Mouse (Mus musculus): ENCODE data around the gene Cyb5r3. TPM values are rescaled to one million over a fixed set of nuclear protein-coding genes. Genes with fewer than 3 reads are reported as not detected.

Cyb5r3 gene
- total RNA-seq, 1 experiment from 2014 or later: 38.4 TPM

- ATAC-seq (replicated peaks in 1 of 2; ENCODE audit: insufficient read depth in 1 of 2, low FRiP score in 2 of 2, low TSS enrichment in 1 of 2, low read depth in 1 of 2, poor library complexity in 2 of 2, severe bottlenecking in 2 of 2): peak; percentile 95 to 98
Observed at GRCm38 (mm10) chr15:83171712-83172481, 495 bp downstream of the Cyb5r3 start.

- no peak for ATAC-seq (replicated peaks in 1 of 2; ENCODE audit: insufficient read depth in 1 of 2, low FRiP score in 2 of 2, low TSS enrichment in 1 of 2, low read depth in 1 of 2, poor library complexity in 2 of 2, severe bottlenecking in 2 of 2)
Observed at GRCm38 (mm10) chr15:83170956-83171659, 1.3 kb downstream of the Cyb5r3 start.

GRCm38 (mm10) chr15:83169772-83170722, 2.3 kb downstream of the Cyb5r3 start:
- ATAC-seq (replicated peaks in 1 of 2; ENCODE audit: insufficient read depth in 1 of 2, low FRiP score in 2 of 2, low TSS enrichment in 1 of 2, low read depth in 1 of 2, poor library complexity in 2 of 2, severe bottlenecking in 2 of 2): no peak

- ATAC-seq (replicated peaks in 1 of 2; ENCODE audit: insufficient read depth in 1 of 2, low FRiP score in 2 of 2, low TSS enrichment in 1 of 2, low read depth in 1 of 2, poor library complexity in 2 of 2, severe bottlenecking in 2 of 2): no peak
Observed at GRCm38 (mm10) chr15:83168875-83169771, 3.3 kb downstream of the Cyb5r3 start.

GRCm38 (mm10) chr15:83168311-83168710, 4.1 kb downstream of the Cyb5r3 start:
- ATAC-seq (replicated peaks in 1 of 2; ENCODE audit: insufficient read depth in 1 of 2, low FRiP score in 2 of 2, low TSS enrichment in 1 of 2, low read depth in 1 of 2, poor library complexity in 2 of 2, severe bottlenecking in 2 of 2): no peak

- ATAC-seq (replicated peaks in 1 of 2; ENCODE audit: insufficient read depth in 1 of 2, low FRiP score in 2 of 2, low TSS enrichment in 1 of 2, low read depth in 1 of 2, poor library complexity in 2 of 2, severe bottlenecking in 2 of 2): no peak
Observed at GRCm38 (mm10) chr15:83167550-83168065, 4.8 kb downstream of the Cyb5r3 start.

- ATAC-seq (replicated peaks in 1 of 2; ENCODE audit: insufficient read depth in 1 of 2, low FRiP score in 2 of 2, low TSS enrichment in 1 of 2, low read depth in 1 of 2, poor library complexity in 2 of 2, severe bottlenecking in 2 of 2): no peak
Observed at GRCm38 (mm10) chr15:83167126-83167525, 5.3 kb downstream of the Cyb5r3 start.

- no peak for ATAC-seq (replicated peaks in 1 of 2; ENCODE audit: insufficient read depth in 1 of 2, low FRiP score in 2 of 2, low TSS enrichment in 1 of 2, low read depth in 1 of 2, poor library complexity in 2 of 2, severe bottlenecking in 2 of 2)
Observed at GRCm38 (mm10) chr15:83166642-83167041, 5.8 kb downstream of the Cyb5r3 start.

- ATAC-seq (replicated peaks in 1 of 2; ENCODE audit: insufficient read depth in 1 of 2, low FRiP score in 2 of 2, low TSS enrichment in 1 of 2, low read depth in 1 of 2, poor library complexity in 2 of 2, severe bottlenecking in 2 of 2): no peak
Observed at GRCm38 (mm10) chr15:83165526-83166315, 6.7 kb downstream of the Cyb5r3 start.

- ATAC-seq (replicated peaks in 1 of 2; ENCODE audit: insufficient read depth in 1 of 2, low FRiP score in 2 of 2, low TSS enrichment in 1 of 2, low read depth in 1 of 2, poor library complexity in 2 of 2, severe bottlenecking in 2 of 2): no peak
Observed at GRCm38 (mm10) chr15:83164971-83165471, 7.4 kb downstream of the Cyb5r3 start.

- ATAC-seq (replicated peaks in 1 of 2; ENCODE audit: insufficient read depth in 1 of 2, low FRiP score in 2 of 2, low TSS enrichment in 1 of 2, low read depth in 1 of 2, poor library complexity in 2 of 2, severe bottlenecking in 2 of 2): no peak
Observed at GRCm38 (mm10) chr15:83162818-83163485, 9.4 kb downstream of the Cyb5r3 start.

- ATAC-seq (replicated peaks in 1 of 2; ENCODE audit: insufficient read depth in 1 of 2, low FRiP score in 2 of 2, low TSS enrichment in 1 of 2, low read depth in 1 of 2, poor library complexity in 2 of 2, severe bottlenecking in 2 of 2): no peak
Observed at GRCm38 (mm10) chr15:83162001-83162400, 10.4 kb downstream of the Cyb5r3 start.

GRCm38 (mm10) chr15:83161062-83161748, 11.2 kb downstream of the Cyb5r3 start:
- ATAC-seq (replicated peaks in 1 of 2; ENCODE audit: insufficient read depth in 1 of 2, low FRiP score in 2 of 2, low TSS enrichment in 1 of 2, low read depth in 1 of 2, poor library complexity in 2 of 2, severe bottlenecking in 2 of 2): no peak

- no peak for ATAC-seq (replicated peaks in 1 of 2; ENCODE audit: insufficient read depth in 1 of 2, low FRiP score in 2 of 2, low TSS enrichment in 1 of 2, low read depth in 1 of 2, poor library complexity in 2 of 2, severe bottlenecking in 2 of 2)
Observed at GRCm38 (mm10) chr15:83160561-83160960, 11.8 kb downstream of the Cyb5r3 start.

GRCm38 (mm10) chr15:83159823-83160222, 12.6 kb downstream of the Cyb5r3 start:
- no peak for ATAC-seq (replicated peaks in 1 of 2; ENCODE audit: insufficient read depth in 1 of 2, low FRiP score in 2 of 2, low TSS enrichment in 1 of 2, low read depth in 1 of 2, poor library complexity in 2 of 2, severe bottlenecking in 2 of 2)
